Mouse (Mus musculus) small intestine, adult 2 months (tissue): ENCODE measurements at regions not wholly inside any gene's neighbourhood (a gene's known extent, or its start where the extent isn't known, plus 50 kb on each side); places are given as distances from the start of the nearest gene placed in this dataset.

Source experiments
- CTCF ChIP-seq: fragments of 200-500 bp; IDR thresholded peaks from 2 replicates; pipeline ENCODE4 v1.5.1; 2012; ENCODE audit warnings: low read depth, mild to moderate bottlenecking, control low read depth, inconsistent platforms, low read length, moderate library complexity, mixed read lengths; ENCODE audit not compliant: insufficient replicate concordance, insufficient read length; ENCODE audit errors: extremely low read depth
- POLR2A ChIP-seq: fragments of 200-500 bp; IDR thresholded peaks from 2 replicates; pipeline ENCODE4 v1.6.1; 2012; ENCODE audit warnings: low read depth, mild to moderate bottlenecking, control low read depth, inconsistent platforms, low read length, moderate library complexity

DNA sequence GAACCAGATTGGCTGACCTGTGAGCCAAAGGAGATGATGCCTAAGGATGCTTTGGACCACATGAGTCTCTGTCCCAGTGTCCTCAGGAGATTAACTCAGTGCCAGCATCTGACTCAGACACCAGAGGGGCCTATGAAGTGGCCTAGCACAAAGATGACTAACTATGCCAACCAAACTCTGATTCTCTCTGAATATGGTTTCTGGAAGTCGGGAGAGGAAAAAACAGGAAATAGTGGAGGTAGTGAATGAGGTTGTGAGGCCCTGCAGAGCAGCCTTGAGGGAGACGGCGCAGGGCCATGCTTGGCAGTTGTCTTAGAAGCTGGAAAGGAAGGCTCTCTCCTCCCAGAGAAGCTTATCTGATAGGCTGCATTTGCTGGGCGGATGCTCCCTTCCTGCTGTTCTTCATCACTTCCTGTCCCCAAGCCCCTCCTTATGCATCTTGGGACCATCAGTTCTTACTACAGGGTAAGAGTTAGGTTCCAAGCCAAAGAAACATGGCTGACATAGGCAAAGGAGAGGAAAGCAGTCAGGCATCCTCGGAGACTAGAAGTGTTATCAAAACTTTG lies 155.4 kb downstream of the Tle3 start:
- TF ChIP-seq POLR2A: no peak
- no peak for TF ChIP-seq CTCF
